Mouse (Mus musculus) lung, embryonic 16.5 days (tissue): ENCODE measurements around the gene Csad. TPM values are rescaled to one million over a fixed set of nuclear protein-coding genes. Genes with fewer than 3 reads are reported as not detected.
A peak's percentile ranks its signal among the peaks of the same experiment; 100 is the strongest.
"Not testable (repeated sequence)": the region's sequence is repeated elsewhere in the genome, so short reads cannot be mapped to it uniquely, and the experiment has no call there.

Source experiments
- ATAC-seq: fragments of 200-750 bp; cut with Nextera tagmentation; 2 replicates; pipeline ENCODE4 v1.8.0; 2017; ENCODE audit warnings: low read depth, mild to moderate bottlenecking, moderate library complexity
- H3K27ac ChIP-seq: fragments of 300-500 bp; sonication (generic); 2 replicates; pipeline ENCODE4 v1.5.1; 2014; ENCODE audit warnings: mild to moderate bottlenecking, control low read depth, low read length
- H3K27me3 ChIP-seq: fragments of 300-500 bp; sonication (generic); 2 replicates; pipeline ENCODE4 v1.6.1; 2014; ENCODE audit warnings: low read depth, low read length, mixed read lengths; ENCODE audit not compliant: control insufficient read depth, insufficient read depth
- H3K36me3 ChIP-seq: fragments of 300-500 bp; sonication (generic); 2 replicates; pipeline ENCODE4 v1.6.1; 2014; ENCODE audit warnings: low read length; ENCODE audit not compliant: control insufficient read depth, insufficient read depth
- H3K4me1 ChIP-seq: fragments of 300-500 bp; sonication (generic); replicated peaks from 2 replicates; pipeline ENCODE4 v1.6.1; 2014; ENCODE audit warnings: low read length, mixed read lengths; ENCODE audit not compliant: control insufficient read depth, insufficient read depth
- H3K4me2 ChIP-seq: fragments of 300-500 bp; sonication (generic); 2 replicates; pipeline ENCODE4 v1.6.1; 2014; ENCODE audit warnings: low read depth, low read length, control low read depth
- H3K4me3 ChIP-seq: fragments of 300-500 bp; sonication (generic); 2 replicates; pipeline ENCODE4 v1.5.1; 2014; ENCODE audit warnings: mild to moderate bottlenecking, low read length, control low read depth
- H3K9ac ChIP-seq: fragments of 300-500 bp; sonication (generic); 2 replicates; pipeline ENCODE4 v1.6.1; 2014; ENCODE audit warnings: low read length, control low read depth
- H3K9me3 ChIP-seq: fragments of 300-500 bp; sonication (generic); 2 replicates; pipeline ENCODE4 v1.6.1; 2016; ENCODE audit warnings: low read length; ENCODE audit not compliant: control insufficient read depth
- WGBS: fragments of 180-500 bp; shearing (Covaris S2); extraction: QIAGEN DNeasy Blood & Tissue Kit; methylation state at CpG from one replicate; pipeline ENCODE4 v1.1.7; 2014; 5-methylcytosine and 5-hydroxymethylcytosine counted together
- polyA plus RNA-seq: library from polyadenylated mRNA; unstranded; fragments of >200 nt; fragmentation: Nextera tagmentation; extraction: Ambion mirVana; gene quantifications from 2 replicates; pipeline ENCODE4 v1.2.1, GENCODE M21; 2015

Gene Csad
- polyA plus RNA-seq, 1 experiment from 2014 or later, result 70.6 TPM

GRCm38 (mm10) chr15:102238543-102239259, 34.2 kb upstream of the Csad start:
- Histone ChIP-seq H3K27ac (no peak overlapping the region), H3K9ac (no peak overlapping the region), H3K36me3 (peaks cover 30% of the 10 kb centered on the region), H3K4me2 (no peak overlapping the region), H3K9me3 (no peaks in the 10 kb centered on the region), H3K27me3 (no peaks in the 10 kb centered on the region), H3K4me1 (peaks cover 40% of the 10 kb centered on the region), H3K4me3 (no peak overlapping the region)
- 87% methylated on average over 14 of the region's 14 CpGs for WGBS
- ATAC-seq, result no peak

DNA sequence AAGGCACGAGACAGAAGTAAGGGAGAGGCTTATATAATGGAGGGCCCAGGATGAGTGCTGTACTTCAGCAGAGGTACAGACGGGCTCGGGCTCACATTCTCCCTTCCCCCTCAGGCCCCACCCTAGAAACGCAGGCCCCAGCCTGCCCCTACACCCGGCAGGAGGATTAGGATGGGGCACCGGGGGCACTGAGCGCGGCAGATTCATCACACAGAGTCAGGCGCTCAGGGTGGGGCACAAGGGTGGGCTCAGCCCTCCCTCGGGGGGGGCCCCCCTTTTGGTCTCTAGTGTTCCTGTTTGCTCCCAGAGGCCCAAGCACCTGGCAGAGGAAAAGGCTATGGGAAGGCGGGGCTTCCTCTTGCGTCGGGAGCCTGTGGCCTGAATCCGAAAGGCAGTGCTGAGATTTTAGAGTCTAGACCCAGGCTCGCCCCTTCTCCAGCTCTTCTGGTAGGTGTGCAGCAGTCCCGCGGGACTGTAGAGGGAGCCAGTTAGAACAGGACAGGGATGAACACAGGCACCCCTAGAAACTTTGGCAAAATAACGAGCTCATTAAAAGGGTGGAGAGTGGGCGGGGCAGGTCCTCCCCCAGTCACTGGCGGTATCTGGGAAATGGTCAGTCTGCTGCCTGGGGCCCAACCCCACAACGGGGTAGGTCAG, 31.0 kb upstream of the Csad start:
- Histone ChIP-seq H3K4me2 (no peak overlapping the region), H3K4me3 (no peak overlapping the region), H3K9ac (peak overlapping the region; percentile 42), H3K36me3 (peaks cover 26% of the 10 kb centered on the region), H3K4me1 (peaks cover 23% of the 10 kb centered on the region), H3K27ac (peak overlapping the region; percentile 53), H3K27me3 (no peaks in the 10 kb centered on the region), H3K9me3 (no peaks in the 10 kb centered on the region)
- peak; percentile 64 for ATAC-seq
- WGBS, result 26% methylated on average over 21 of the region's 21 CpGs

GRCm38 (mm10) chr15:102233896-102234295, 29.4 kb upstream of the Csad start:
- WGBS, result 14% methylated on average over 2 of the region's 2 CpGs
- Histone ChIP-seq H3K4me2 (no peak overlapping the region), H3K4me1 (peaks cover 21% of the 10 kb centered on the region), H3K9me3 (no peaks in the 10 kb centered on the region), H3K36me3 (peaks cover 19% of the 10 kb centered on the region), H3K27me3 (no peaks in the 10 kb centered on the region), H3K27ac (no peak overlapping the region), H3K9ac (no peak overlapping the region), H3K4me3 (no peak overlapping the region)
- ATAC-seq, result no peak

- H3K27ac ChIP-seq, result no peak overlapping the region
- H3K27me3 ChIP-seq, result no peaks in the 10 kb centered on the region
- no peak overlapping the region for H3K4me3 ChIP-seq
- no peaks in the 10 kb centered on the region for H3K9me3 ChIP-seq
- peaks cover 10% of the 10 kb centered on the region for H3K36me3 ChIP-seq
- H3K4me2 ChIP-seq, result no peak overlapping the region
- no peak for ATAC-seq
- 85% methylated on average over 7 of the region's 7 CpGs for WGBS
- H3K4me1 ChIP-seq, result peaks cover 21% of the 10 kb centered on the region
- H3K9ac ChIP-seq, result no peak overlapping the region
Observed at GRCm38 (mm10) chr15:102232764-102233163, 28.2 kb upstream of the Csad start.

- H3K36me3 ChIP-seq, result peaks cover 8% of the 10 kb centered on the region
- H3K9me3 ChIP-seq, result no peaks in the 10 kb centered on the region
- no peak within 1 kb of the TSS for H3K4me2 ChIP-seq
- H3K4me3 ChIP-seq, result no peak within 1 kb of the TSS
- peaks cover 21% of the 10 kb centered on the region for H3K4me1 ChIP-seq
- no peak within 1 kb of the TSS for H3K27ac ChIP-seq
- H3K9ac ChIP-seq, result no peak within 1 kb of the TSS
- ATAC-seq, result 0 out of 2 replicates have a peak, but pooled peaks have one; percentile 18
- 35% methylated on average over 6 of the region's 6 CpGs for WGBS
- H3K27me3 ChIP-seq, result no peaks in the 10 kb centered on the region
Observed at GRCm38 (mm10) chr15:102231748-102232147, 27.2 kb upstream of the Csad start, which contains the start of gene Itgb7. Itgb7 (minus strand) TSS chr15:102231944.

- Histone ChIP-seq H3K27ac (no peak overlapping the region), H3K27me3 (no peaks in the 10 kb centered on the region)
Observed at GRCm38 (mm10) chr15:102230408-102231321, 26.1 kb upstream of the Csad start.

DNA sequence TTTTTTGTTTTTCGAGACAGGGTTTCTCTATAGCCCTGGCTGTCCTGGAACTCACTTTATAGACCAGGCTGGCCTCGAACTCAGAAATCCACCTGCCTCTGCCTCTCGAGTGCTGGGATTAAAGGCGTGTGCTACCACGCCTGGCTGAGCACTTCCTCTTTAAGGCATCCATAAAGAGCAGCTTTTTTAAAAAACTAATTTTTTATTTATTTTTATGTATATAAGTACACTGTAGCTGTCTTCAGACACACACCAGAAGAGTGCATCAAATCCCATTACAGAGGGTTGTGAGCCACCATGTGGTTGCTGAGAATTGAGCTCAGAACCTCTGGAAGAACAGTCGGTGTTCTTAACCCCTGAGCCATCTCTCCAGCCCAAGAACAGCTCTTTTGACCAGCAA, 21.1 kb upstream of the Csad start:
- H3K4me1 ChIP-seq, H3K4me2 ChIP-seq, H3K9ac ChIP-seq, H3K36me3 ChIP-seq, H3K4me3 ChIP-seq, ATAC-seq, H3K9me3 ChIP-seq, H3K27ac ChIP-seq, H3K27me3 ChIP-seq: not testable (repeated sequence)
- WGBS, result 69% methylated on average over 6 of the region's 6 CpGs

More at GRCm38 (mm10) chr15:102230408-102231321, 26.1 kb upstream of the Csad start:
- 77% methylated on average over 17 of the region's 17 CpGs for WGBS
- no peaks in the 10 kb centered on the region for H3K9me3 ChIP-seq
- no peak overlapping the region for H3K4me3 ChIP-seq
- peaks cover 2% of the 10 kb centered on the region; the same call in 1 of the 2 replicates for H3K36me3 ChIP-seq
- no peak overlapping the region for H3K9ac ChIP-seq
- no peak overlapping the region for H3K4me2 ChIP-seq
- ATAC-seq, result no peak
- peaks cover 15% of the 10 kb centered on the region for H3K4me1 ChIP-seq

- peaks cover 5% of the 10 kb centered on the region for H3K4me1 ChIP-seq
- peak; percentile 20; the same call in 1 of the 2 replicates for ATAC-seq
Observed at GRCm38 (mm10) chr15:102224992-102225617, 20.6 kb upstream of the Csad start.

More at GRCm38 (mm10) chr15:102224992-102225617, 20.6 kb upstream of the Csad start:
- no peaks in the 10 kb centered on the region for H3K9me3 ChIP-seq
- 7% methylated on average over 18 of the region's 21 CpGs for WGBS
- peak overlapping the region; percentile 49 for H3K4me3 ChIP-seq
- H3K9ac ChIP-seq, result peak overlapping the region; percentile 62
- H3K4me2 ChIP-seq, result peak overlapping the region; percentile 89
- no peaks in the 10 kb centered on the region for H3K36me3 ChIP-seq
- peaks cover 8% of the 10 kb centered on the region; the same call in 1 of the 2 replicates for H3K27me3 ChIP-seq
- H3K27ac ChIP-seq, result no peak overlapping the region
